Mouse (Mus musculus): ENCODE measurements at regions not wholly inside any gene's neighbourhood (a gene's known extent, or its start where the extent isn't known, plus 50 kb on each side); places are given as distances from the start of the nearest gene placed in this dataset.

- no peak for TF ChIP-seq CTCF (conservative IDR thresholded peaks at IDR 0.05; ENCODE audit: low read length)
- TF ChIP-seq POU5F1 (IDR thresholded peaks at IDR 0.05; ENCODE audit: borderline replicate concordance, low read length), result no peak
- no peak for TF ChIP-seq NANOG (IDR thresholded peaks at IDR 0.05; ENCODE audit: borderline replicate concordance, low read length)
Observed at GRCm38 (mm10) chr15:25509584-25509983, 96.0 kb upstream of the Basp1 start.
